Mouse (Mus musculus): ENCODE results near the gene Pnpla7. TPM values are rescaled to one million over a fixed set of nuclear protein-coding genes. Genes with fewer than 3 reads are reported as not detected.

The Pnpla7 gene
- polyA plus RNA-seq, 1 experiment, result 184 TPM

GRCm38 (mm10) chr2:25065537-25065936 lies 89.7 kb downstream of the Pnpla7 start:
- Histone ChIP-seq H3K27ac (ENCODE audit: insufficient read depth, low read depth, low read length) (no peak overlapping the region), H3K4me1 (ENCODE audit: control insufficient read depth, insufficient read depth, low read length) (peaks cover 8% of the 10 kb centered on the region), H3K4me3 (ENCODE audit: insufficient read depth, low read length) (no peak overlapping the region)
- TF ChIP-seq POLR2A (IDR thresholded peaks at IDR 0.05; ENCODE audit: borderline replicate concordance, low read depth, low read length), result no peak

- Histone ChIP-seq H3K4me1 (ENCODE audit: control insufficient read depth, insufficient read depth, low read length) (peaks cover 8% of the 10 kb centered on the region), H3K27ac (ENCODE audit: insufficient read depth, low read depth, low read length) (no peak overlapping the region), H3K4me3 (ENCODE audit: insufficient read depth, low read length) (no peak overlapping the region)
- TF ChIP-seq POLR2A (IDR thresholded peaks at IDR 0.05; ENCODE audit: borderline replicate concordance, low read depth, low read length) (no peak), CTCF (IDR thresholded peaks at IDR 0.05; ENCODE audit: low read depth, low read length) (no peak)
Measured at GRCm38 (mm10) chr2:25066552-25066951, 90.7 kb downstream of the Pnpla7 start.

GRCm38 (mm10) chr2:25069537-25069936 lies 93.7 kb downstream of the Pnpla7 start:
- Histone ChIP-seq H3K4me3 (ENCODE audit: insufficient read depth, low read length) (no peak overlapping the region), H3K27ac (ENCODE audit: insufficient read depth, low read depth, low read length) (no peak overlapping the region), H3K4me1 (ENCODE audit: control insufficient read depth, insufficient read depth, low read length) (peaks cover 8% of the 10 kb centered on the region)
- TF ChIP-seq CTCF (IDR thresholded peaks at IDR 0.05; ENCODE audit: low read depth, low read length) (no peak), POLR2A (IDR thresholded peaks at IDR 0.05; ENCODE audit: borderline replicate concordance, low read depth, low read length) (no peak)

- no peak for TF ChIP-seq POLR2A (IDR thresholded peaks at IDR 0.05; ENCODE audit: borderline replicate concordance, low read depth, low read length)
- no peak for TF ChIP-seq CTCF (IDR thresholded peaks at IDR 0.05; ENCODE audit: low read depth, low read length)
- H3K4me1 ChIP-seq (ENCODE audit: control insufficient read depth, insufficient read depth, low read length), result peaks cover 8% of the 10 kb centered on the region
- H3K4me3 ChIP-seq (ENCODE audit: insufficient read depth, low read length), result no peak overlapping the region
- no peak overlapping the region for H3K27ac ChIP-seq (ENCODE audit: insufficient read depth, low read depth, low read length)
Measured at GRCm38 (mm10) chr2:25072398-25072797, 96.6 kb downstream of the Pnpla7 start.

- TF ChIP-seq CTCF (IDR thresholded peaks at IDR 0.05; ENCODE audit: low read depth, low read length) (no peak), POLR2A (IDR thresholded peaks at IDR 0.05; ENCODE audit: borderline replicate concordance, low read depth, low read length) (no peak)
- no peaks in the 10 kb centered on the region for H3K4me1 ChIP-seq (ENCODE audit: control insufficient read depth, insufficient read depth, low read length)
- no peak overlapping the region for H3K4me3 ChIP-seq (ENCODE audit: insufficient read depth, low read length)
- H3K27ac ChIP-seq (ENCODE audit: insufficient read depth, low read depth, low read length), result no peak overlapping the region
Measured at GRCm38 (mm10) chr2:25075506-25075905, 99.7 kb downstream of the Pnpla7 start.

GRCm38 (mm10) chr2:25078967-25079366 lies 103.1 kb downstream of the Pnpla7 start:
- Histone ChIP-seq H3K27ac (ENCODE audit: insufficient read depth, low read depth, low read length) (no peak overlapping the region), H3K4me1 (ENCODE audit: control insufficient read depth, insufficient read depth, low read length) (no peaks in the 10 kb centered on the region), H3K4me3 (ENCODE audit: insufficient read depth, low read length) (no peak overlapping the region)
- no peak for TF ChIP-seq CTCF (IDR thresholded peaks at IDR 0.05; ENCODE audit: low read depth, low read length)

- TF ChIP-seq POLR2A (IDR thresholded peaks at IDR 0.05; ENCODE audit: borderline replicate concordance, low read depth, low read length), result no peak
- TF ChIP-seq CTCF (IDR thresholded peaks at IDR 0.05; ENCODE audit: low read depth, low read length), result no peak
- no peak within 1 kb of the TSS for H3K4me3 ChIP-seq (ENCODE audit: insufficient read depth, low read length)
- H3K4me1 ChIP-seq (ENCODE audit: control insufficient read depth, insufficient read depth, low read length), result no peaks in the 10 kb centered on the region
- no peak within 1 kb of the TSS for H3K27ac ChIP-seq (ENCODE audit: insufficient read depth, low read depth, low read length)
Measured at GRCm38 (mm10) chr2:25080076-25080475, 104.2 kb downstream of the Pnpla7 start, which contains the start of gene Entpd8. Gene Entpd8, plus strand, starts transcription at chr2:25080304.

- Histone ChIP-seq H3K4me1 (ENCODE audit: control insufficient read depth, insufficient read depth, low read length) (no peaks in the 10 kb centered on the region), H3K4me3 (ENCODE audit: insufficient read depth, low read length) (no peak overlapping the region), H3K27ac (ENCODE audit: insufficient read depth, low read depth, low read length) (no peak overlapping the region)
- TF ChIP-seq CTCF (IDR thresholded peaks at IDR 0.05; ENCODE audit: low read depth, low read length) (no peak), POLR2A (IDR thresholded peaks at IDR 0.05; ENCODE audit: borderline replicate concordance, low read depth, low read length) (no peak)
Measured at GRCm38 (mm10) chr2:25083697-25084096, 107.9 kb downstream of the Pnpla7 start.

- Histone ChIP-seq H3K4me3 (ENCODE audit: insufficient read depth, low read length) (no peak overlapping the region), H3K27ac (ENCODE audit: insufficient read depth, low read depth, low read length) (no peak overlapping the region), H3K4me1 (ENCODE audit: control insufficient read depth, insufficient read depth, low read length) (no peaks in the 10 kb centered on the region)
- TF ChIP-seq CTCF (IDR thresholded peaks at IDR 0.05; ENCODE audit: low read depth, low read length) (no peak), POLR2A (IDR thresholded peaks at IDR 0.05; ENCODE audit: borderline replicate concordance, low read depth, low read length) (no peak)
Measured at GRCm38 (mm10) chr2:25085571-25085970, 109.7 kb downstream of the Pnpla7 start.

- no peak overlapping the region for H3K27ac ChIP-seq (ENCODE audit: insufficient read depth, low read depth, low read length)
- H3K4me1 ChIP-seq (ENCODE audit: control insufficient read depth, insufficient read depth, low read length), result no peaks in the 10 kb centered on the region
- no peak for TF ChIP-seq CTCF (IDR thresholded peaks at IDR 0.05; ENCODE audit: low read depth, low read length)
- TF ChIP-seq POLR2A (IDR thresholded peaks at IDR 0.05; ENCODE audit: borderline replicate concordance, low read depth, low read length), result no peak
- no peak overlapping the region for H3K4me3 ChIP-seq (ENCODE audit: insufficient read depth, low read length)
Measured at GRCm38 (mm10) chr2:25087842-25088241, 112.0 kb downstream of the Pnpla7 start.

- Histone ChIP-seq H3K4me3 (ENCODE audit: insufficient read depth, low read length) (no peak overlapping the region), H3K4me1 (ENCODE audit: control insufficient read depth, insufficient read depth, low read length) (no peaks in the 10 kb centered on the region), H3K27ac (ENCODE audit: insufficient read depth, low read depth, low read length) (no peak overlapping the region)
- TF ChIP-seq POLR2A (IDR thresholded peaks at IDR 0.05; ENCODE audit: borderline replicate concordance, low read depth, low read length) (no peak), CTCF (IDR thresholded peaks at IDR 0.05; ENCODE audit: low read depth, low read length) (no peak)
Measured at GRCm38 (mm10) chr2:25088636-25089035, 112.8 kb downstream of the Pnpla7 start.

All from bone marrow macrophage, adult 2 months (primary cell).